Mouse (Mus musculus): ENCODE data around the gene Ppm1l. TPM values are rescaled to one million over a fixed set of nuclear protein-coding genes. Genes with fewer than 3 reads are reported as not detected.

Ppm1l gene
- total RNA-seq, 2 experiments from 2014 or later, result 90.3 to 91.8 TPM

DNA sequence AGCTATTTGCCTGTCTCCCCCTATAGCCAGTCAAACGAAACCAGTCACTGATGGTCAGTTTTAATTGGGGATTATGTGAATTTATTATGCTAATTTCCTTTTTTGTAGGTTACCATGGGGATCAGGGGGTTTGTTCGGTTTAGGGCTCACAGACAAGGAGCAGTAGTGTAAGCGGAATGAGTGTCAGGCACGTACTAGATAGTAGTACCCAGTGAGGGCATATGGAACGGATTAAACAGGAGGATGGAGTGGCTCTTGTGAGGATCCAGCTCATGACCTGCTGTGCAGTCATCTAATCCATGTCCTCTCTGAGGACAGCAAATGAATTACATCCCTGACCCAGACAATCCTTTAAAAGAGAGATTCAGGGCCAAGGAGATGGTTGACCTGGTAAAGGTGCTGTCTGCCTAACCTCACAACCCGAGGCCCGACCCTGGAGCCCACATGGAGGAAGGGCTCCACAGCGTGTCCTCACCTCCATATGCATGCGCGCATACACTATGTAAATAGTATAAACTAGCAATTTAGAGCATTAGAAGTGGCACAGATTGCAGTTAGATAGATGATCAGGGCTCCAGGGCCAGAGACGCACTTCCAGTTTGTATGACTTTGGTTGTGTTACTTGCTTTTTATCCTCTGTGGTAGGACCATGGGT, 153.6 kb downstream of the Ppm1l start:
- Histone ChIP-seq H3K27ac (no peak overlapping the region), H3K4me3 (no peak overlapping the region)
- intact Hi-C loops (cut with DNase I), result no loop called here
- TF ChIP-seq CTCF (IDR thresholded peaks at IDR 0.05), result no peak
- no peak for DNase-seq

DNA sequence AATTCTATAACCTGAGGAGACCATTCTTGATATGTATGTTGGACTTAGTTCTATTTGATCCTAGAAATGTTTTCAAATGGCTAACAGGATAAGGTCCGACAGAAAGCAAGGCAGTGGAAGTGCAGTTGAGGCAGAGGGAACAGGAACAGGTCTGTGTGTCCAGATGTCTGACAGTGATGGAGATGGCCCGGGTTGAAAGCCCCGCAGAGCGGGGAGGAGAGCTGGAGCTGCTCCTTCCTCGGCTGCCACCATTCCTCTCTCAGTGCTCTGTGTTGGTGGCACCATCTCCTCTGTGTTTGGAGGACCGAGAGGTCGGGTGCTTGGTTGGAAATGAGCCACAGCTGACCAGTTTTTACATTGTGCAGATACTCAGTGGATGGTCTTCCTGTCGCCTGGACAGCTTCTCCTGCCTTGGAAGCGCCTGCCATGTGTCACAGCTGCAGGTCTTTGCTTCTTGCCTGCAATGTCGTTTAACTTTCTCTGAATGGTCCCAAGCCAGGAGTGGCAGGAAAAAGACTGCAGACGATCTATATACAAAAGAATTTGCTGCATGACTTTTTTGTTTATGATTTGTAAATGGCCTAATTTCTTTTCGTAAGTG, 159.3 kb downstream of the Ppm1l start:
- Histone ChIP-seq H3K27ac (no peak overlapping the region), H3K4me3 (no peak overlapping the region)
- intact Hi-C loops (cut with DNase I), result no loop called here
- DNase-seq, result no peak
- no peak for TF ChIP-seq CTCF (IDR thresholded peaks at IDR 0.05)

DNA sequence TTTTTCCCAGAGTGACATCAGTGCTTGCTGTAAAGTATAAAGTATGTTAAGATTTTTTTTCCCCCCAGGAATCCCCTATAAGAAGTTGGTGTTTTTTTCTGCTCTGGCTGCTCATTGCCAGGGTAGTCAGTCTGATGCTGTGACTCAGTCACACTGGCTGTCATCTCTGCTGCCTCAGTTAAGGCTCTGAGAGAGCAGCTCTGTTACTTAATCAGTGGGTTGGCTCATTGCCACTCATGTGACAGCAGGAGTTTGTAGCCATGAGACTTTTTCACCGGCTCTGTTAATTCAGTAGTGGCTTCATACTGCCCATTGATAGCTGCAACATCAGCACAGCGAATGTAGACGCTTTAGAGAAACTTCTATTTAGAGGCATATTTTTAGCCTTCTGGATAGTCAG, 163.3 kb downstream of the Ppm1l start:
- no peak overlapping the region for H3K4me3 ChIP-seq
- peak; percentile 30 for DNase-seq
- intact Hi-C loops (cut with DNase I), result no loop called here
- no peak for TF ChIP-seq CTCF (IDR thresholded peaks at IDR 0.05)
- no peak overlapping the region for H3K27ac ChIP-seq

DNA sequence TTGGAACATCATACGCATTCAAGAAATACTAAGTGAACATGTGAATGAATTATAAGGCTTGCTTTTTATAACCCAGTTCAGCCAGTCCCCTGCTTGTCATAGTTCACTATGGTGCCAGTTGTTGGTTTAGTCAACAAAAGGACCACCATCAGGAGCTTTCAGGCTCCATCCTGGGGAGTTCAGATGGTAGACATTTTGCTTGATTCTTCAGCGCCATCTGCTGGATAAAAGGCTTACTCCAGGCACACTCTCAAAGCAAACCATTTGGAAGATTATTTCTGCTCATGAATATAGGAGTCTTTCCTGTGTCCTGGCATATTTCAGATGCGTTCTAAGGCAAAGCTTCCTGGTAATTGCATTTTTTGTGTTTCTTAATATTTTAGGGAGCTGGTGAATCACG, 165.2 kb downstream of the Ppm1l start:
- intact Hi-C loops (cut with DNase I), result loop anchor here (1.0 to 2.0 kb wide), 2 partner anchors 165 to 225 kb away; partner anchors contain the start of gene Ppm1l
- DNase-seq, result peak; percentile 53
- peak; percentile 94 for TF ChIP-seq CTCF (IDR thresholded peaks at IDR 0.05)
- Histone ChIP-seq H3K4me3 (no peak overlapping the region), H3K27ac (no peak overlapping the region)

DNA sequence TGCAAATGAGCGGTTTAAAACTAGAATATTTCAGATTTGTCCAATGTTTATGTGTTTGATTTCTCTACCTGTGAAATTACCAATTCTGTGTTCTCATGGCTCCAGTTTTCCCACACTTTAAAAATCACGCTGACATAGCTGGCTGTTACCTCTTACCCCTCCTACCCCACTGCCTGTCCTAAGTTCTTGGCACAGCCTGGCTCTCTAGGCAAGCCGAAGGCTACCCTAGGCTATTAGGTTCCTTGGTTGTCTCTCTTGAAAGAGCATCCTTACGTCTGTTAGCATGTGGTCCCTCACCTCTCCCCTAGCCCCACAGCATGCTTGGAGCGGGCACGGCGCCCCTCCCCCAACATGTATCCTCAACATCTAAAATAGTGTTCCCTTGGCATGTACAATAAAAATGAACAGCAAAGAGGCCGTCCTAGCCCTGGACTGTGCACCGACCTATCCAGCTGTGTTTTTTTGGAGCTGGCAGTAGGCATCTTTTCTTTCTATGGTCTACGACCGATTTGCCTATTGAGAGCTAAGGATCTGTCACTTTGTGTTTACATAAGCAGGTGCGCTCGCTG, 167.4 kb downstream of the Ppm1l start:
- intact Hi-C loops (cut with DNase I), result no loop called here
- DNase-seq, result no peak
- no peak for TF ChIP-seq CTCF (IDR thresholded peaks at IDR 0.05)
- Histone ChIP-seq H3K4me3 (no peak overlapping the region), H3K27ac (no peak overlapping the region)

DNA sequence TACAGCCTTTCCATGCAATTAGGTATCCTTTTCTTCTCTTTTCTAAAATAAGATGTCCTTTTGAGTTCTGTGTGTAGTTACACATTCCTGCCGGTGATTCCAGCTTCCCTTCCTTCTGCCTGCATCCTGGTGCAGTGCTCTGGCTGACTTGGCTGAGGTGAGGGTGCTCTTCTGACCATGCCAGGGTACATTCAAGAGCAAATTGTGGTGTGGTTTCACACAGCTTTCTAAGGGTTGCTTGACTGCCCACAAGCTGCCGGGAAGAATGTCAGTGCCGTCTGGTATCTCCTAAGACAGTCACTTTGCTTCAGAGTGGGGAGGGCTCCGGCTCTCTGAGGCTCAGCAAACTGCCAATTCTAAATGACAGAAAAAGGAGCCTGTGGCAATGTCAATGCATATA, 167.9 kb downstream of the Ppm1l start:
- Histone ChIP-seq H3K4me3 (no peak overlapping the region), H3K27ac (peak overlapping the region; percentile 13; the same call in 1 of the 2 replicates)
- DNase-seq, result no peak
- intact Hi-C loops (cut with DNase I), result no loop called here
- TF ChIP-seq CTCF (IDR thresholded peaks at IDR 0.05), result peak; percentile 19; the same call in 1 of the 2 replicates

DNA sequence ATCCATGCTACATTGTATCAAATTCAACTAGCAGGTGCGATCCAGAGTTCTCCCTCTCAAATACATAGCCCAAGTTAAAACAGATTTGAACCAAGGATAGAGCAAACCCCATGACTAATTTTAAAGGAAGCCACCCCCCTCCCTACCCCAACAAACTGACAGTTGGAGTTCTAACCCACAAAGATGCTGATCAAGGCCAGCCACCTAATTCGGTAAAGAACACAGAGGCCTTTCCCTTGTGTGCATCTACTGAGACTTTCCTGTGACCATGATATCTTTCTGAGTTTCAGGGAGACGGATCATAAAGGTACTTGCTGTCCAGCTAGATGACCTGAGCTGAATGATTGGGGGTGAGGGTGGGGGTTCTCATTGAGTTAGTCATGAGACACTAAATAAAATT, 168.7 kb downstream of the Ppm1l start:
- no peak overlapping the region for H3K4me3 ChIP-seq
- TF ChIP-seq CTCF (IDR thresholded peaks at IDR 0.05), result no peak
- DNase-seq, result no peak
- intact Hi-C loops (cut with DNase I), result no loop called here
- no peak overlapping the region for H3K27ac ChIP-seq

DNA sequence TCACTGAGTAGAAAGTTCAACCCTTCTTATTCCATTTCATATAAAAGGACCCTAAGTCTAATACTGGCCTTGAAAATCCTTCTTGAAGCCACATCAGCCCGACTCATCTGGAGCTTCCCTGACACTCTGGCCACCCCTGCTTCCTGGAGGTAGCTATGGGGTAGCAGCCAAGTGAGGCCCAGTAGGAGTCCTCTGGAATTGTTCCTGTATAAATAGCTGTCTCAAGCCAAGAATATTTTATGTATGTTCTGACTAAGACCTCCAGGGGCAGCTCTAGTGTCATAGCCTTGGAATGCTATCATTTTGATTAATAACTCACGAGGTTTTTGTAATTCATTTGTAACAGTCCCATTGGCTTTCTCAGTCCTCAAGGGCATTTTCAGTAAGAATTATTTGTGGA, 169.1 kb downstream of the Ppm1l start:
- no peak for DNase-seq
- intact Hi-C loops (cut with DNase I), result no loop called here

DNA sequence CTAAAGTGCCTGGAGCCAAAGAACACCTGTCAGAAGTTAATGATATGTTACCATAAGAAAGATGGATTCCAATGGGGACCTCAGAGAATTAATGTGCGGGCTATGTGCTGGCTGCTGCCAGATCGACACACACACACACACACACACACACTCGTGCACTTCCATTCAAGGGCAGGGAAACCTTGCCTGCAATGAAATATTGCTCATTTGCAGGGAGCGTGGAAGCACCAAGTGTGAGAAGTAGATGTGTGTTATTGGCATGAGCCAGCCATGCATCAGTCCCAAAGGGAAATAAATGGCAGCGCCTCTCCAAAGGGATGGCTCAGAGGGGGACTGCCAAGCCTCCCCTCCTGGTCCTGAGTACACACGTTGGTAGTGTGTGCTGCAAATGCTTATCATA, 170.8 kb downstream of the Ppm1l start:
- H3K4me3 ChIP-seq, result no peak overlapping the region
- intact Hi-C loops (cut with DNase I), result no loop called here
- TF ChIP-seq CTCF (IDR thresholded peaks at IDR 0.05), result no peak
- no peak for DNase-seq
- no peak overlapping the region for H3K27ac ChIP-seq

More for the DNA sequence above, 169.1 kb downstream of the Ppm1l start:
- no peak for TF ChIP-seq CTCF (IDR thresholded peaks at IDR 0.05)
- Histone ChIP-seq H3K4me3 (no peak overlapping the region), H3K27ac (no peak overlapping the region)

DNA sequence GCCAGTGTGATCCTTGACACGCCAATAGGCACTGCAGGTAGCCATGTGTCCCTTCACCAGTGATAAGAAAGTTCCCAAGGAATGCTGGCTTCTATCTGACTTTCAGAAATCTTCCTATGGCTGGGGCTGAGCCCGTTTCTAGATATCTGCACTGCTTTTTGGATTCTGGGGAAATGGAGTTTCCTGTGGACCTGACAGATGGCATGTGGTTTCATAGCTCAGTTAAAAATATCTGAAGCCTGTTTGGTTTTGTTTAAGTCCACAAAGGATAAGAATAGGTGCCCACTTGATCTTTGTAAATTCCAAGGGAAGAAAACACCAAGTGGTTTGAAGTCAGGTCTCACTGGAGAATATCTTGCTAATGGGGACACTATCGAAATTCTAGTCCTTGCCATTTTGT, 173.0 kb downstream of the Ppm1l start:
- H3K4me3 ChIP-seq, result no peak overlapping the region
- TF ChIP-seq CTCF (IDR thresholded peaks at IDR 0.05), result no peak
- no peak for DNase-seq
- intact Hi-C loops (cut with DNase I), result loop anchor here (5.0 kb wide), 1 partner anchor 213 kb away; no protein-coding TSS in a partner anchor
- H3K27ac ChIP-seq, result no peak overlapping the region

DNA sequence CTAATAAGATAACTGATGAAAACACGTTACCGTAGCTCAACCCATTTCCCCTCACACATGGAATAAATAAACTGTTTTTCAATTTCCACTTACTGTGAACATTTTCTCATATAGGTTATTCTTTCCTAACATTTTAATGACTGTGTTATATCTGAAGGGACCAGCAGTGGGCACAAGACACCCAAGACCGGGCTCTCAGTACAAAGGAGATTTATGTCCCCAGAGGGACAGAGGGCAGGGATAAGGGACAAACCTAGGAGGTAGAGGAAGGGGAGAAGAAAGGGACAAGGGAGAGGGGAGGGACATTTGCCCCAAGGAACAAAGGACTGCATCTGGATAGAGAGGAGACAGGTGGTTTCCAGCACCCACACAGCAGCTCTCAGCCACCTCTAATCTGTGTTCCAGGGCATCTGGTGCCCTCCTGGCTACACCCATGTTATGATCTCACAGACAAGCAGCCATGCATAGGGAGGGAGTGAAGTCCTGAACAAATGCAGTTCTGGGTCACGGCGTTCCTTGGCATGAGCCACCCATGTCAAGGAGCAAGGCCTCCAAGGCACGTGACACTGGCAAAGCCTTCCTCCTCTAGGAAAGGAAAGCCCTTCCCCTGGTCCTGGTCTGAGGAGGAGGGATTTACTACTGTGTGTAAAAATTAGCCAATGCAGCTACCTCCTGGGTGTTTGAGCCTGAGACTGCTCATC, 174.5 kb downstream of the Ppm1l start:
- peak; percentile 48 for TF ChIP-seq CTCF (IDR thresholded peaks at IDR 0.05)
- no peak overlapping the region for H3K4me3 ChIP-seq
- H3K27ac ChIP-seq, result peak overlapping the region; percentile 43; the same call in 1 of the 2 replicates
- DNase-seq, result peak; percentile 62
- intact Hi-C loops (cut with DNase I), result loop anchor here (5.0 kb wide), 1 partner anchor 211 kb away; no protein-coding TSS in a partner anchor

DNA sequence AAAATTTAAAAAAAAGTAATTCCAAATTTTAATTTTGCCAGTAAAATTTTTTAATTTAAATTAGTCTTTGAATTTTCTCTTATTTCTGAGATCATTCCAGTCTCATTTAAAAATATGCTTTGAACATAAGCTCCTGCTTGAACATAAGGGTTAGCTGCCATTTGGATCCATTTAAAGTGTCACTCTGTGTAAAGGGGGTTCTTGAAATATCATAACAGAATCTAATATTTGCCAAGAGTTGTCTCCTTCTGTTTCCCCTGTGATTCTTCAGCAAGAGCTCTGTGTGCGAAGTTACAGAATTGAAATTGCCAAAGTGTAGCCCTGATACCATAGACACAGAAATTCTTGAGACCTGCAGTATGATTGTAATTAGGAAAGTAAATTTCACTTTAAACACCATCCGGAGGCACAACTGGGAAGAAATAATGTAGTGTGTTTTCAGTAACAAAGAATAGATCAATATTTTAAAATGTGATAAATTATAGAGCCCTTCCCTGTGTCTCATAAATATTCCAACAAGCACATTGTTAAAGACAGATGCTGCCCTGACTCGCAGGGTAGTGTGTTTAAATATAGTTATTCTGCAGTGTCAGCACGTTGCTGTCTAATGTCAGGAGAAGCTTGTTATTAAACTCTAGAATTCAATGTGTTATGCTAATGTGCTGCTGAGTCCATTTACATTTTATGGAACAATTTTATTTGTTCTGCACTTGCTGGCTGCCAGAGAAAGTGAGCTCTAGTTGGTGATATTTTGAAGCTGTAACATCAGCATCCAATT, 177.8 kb downstream of the Ppm1l start:
- Histone ChIP-seq H3K4me3 (no peak overlapping the region), H3K27ac (no peak overlapping the region; the same call in 1 of the 2 replicates)
- no peak for DNase-seq
- TF ChIP-seq CTCF (IDR thresholded peaks at IDR 0.05), result no peak
- intact Hi-C loops (cut with DNase I), result loop anchor here (5.0 kb wide), 1 partner anchor 208 kb away; no protein-coding TSS in a partner anchor
